Mouse (Mus musculus) embryonic facial prominence, embryonic 15.5 days (tissue): ENCODE data around the gene Pde10a. TPM values are rescaled to one million over a fixed set of nuclear protein-coding genes. Genes with fewer than 3 reads are reported as not detected.
A peak's percentile ranks its signal among the peaks of the same experiment; 100 is the strongest.

ENCODE experiments used
- ATAC-seq: fragments of 200-750 bp; cut with Nextera tagmentation; 2 replicates; pipeline ENCODE4 v1.8.0; 2017; ENCODE audit warnings: low read depth, moderate TSS enrichment; ENCODE audit not compliant: insufficient number of reproducible peaks, low FRiP score, low TSS enrichment
- H3K27ac ChIP-seq: fragments of 300-500 bp; sonication (generic); replicated peaks from 2 replicates; pipeline ENCODE4 v1.5.1; 2015; ENCODE audit warnings: mild to moderate bottlenecking, inconsistent platforms
- H3K27me3 ChIP-seq: fragments of 300-500 bp; sonication (generic); 2 replicates; pipeline ENCODE4 v1.6.1; 2015; ENCODE audit warnings: inconsistent platforms
- H3K36me3 ChIP-seq: fragments of 300-500 bp; sonication (generic); 2 replicates; pipeline ENCODE4 v1.6.1; 2015; ENCODE audit warnings: mild to moderate bottlenecking, inconsistent platforms
- H3K4me1 ChIP-seq: fragments of 300-500 bp; sonication (generic); 2 replicates; pipeline ENCODE4 v1.6.1; 2015; ENCODE audit warnings: inconsistent platforms
- H3K4me2 ChIP-seq: fragments of 300-500 bp; sonication (generic); replicated peaks from 2 replicates; pipeline ENCODE4 v1.6.1; 2015; ENCODE audit warnings: mild to moderate bottlenecking, inconsistent platforms
- H3K4me3 ChIP-seq: fragments of 300-500 bp; sonication (generic); replicated peaks from 2 replicates; pipeline ENCODE4 v1.5.1; 2015; ENCODE audit warnings: mild to moderate bottlenecking, inconsistent platforms
- H3K9ac ChIP-seq: fragments of 300-500 bp; sonication (generic); 2 replicates; pipeline ENCODE4 v1.6.1; 2015; ENCODE audit warnings: inconsistent platforms
- H3K9me3 ChIP-seq: fragments of 300-500 bp; sonication (generic); replicated peaks from 2 replicates; pipeline ENCODE4 v1.6.1; 2016; ENCODE audit warnings: inconsistent platforms
- WGBS: fragments of 180-500 bp; shearing (Covaris S2); methylation state at CpG from one replicate; pipeline ENCODE4 v1.1.7; 2015; 5-methylcytosine and 5-hydroxymethylcytosine counted together
- polyA plus RNA-seq: library from polyadenylated mRNA; unstranded; fragments of >200 nt; fragmentation: Nextera tagmentation; extraction: Ambion mirVana; gene quantifications from 2 replicates; pipeline ENCODE4 v1.2.1, GENCODE M21; 2015

The Pde10a gene
- polyA plus RNA-seq, 1 experiment from 2014 or later, result 3.0 TPM

DNA sequence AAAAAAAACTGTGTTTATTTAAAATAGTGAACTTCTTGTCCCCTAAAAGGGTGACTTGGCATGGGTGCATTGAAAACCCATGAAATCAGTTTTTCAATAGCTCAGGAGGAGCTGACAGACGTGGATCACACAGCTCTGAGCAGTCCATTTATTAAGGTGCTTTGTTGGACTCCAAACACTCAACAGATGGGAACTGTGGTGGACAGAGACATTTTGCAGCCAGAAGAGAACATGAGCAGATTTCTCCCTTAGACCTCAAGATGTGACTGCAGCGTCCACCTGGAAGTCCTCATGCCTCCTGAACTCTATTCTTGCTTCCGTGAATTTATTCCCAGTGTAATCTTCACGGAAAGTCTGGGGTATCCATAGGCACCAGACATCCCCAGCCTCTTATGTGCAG, 266.4 kb downstream of the Pde10a start:
- no peak for ATAC-seq
- WGBS, result 78% methylated on average over 4 of the region's 4 CpGs

DNA sequence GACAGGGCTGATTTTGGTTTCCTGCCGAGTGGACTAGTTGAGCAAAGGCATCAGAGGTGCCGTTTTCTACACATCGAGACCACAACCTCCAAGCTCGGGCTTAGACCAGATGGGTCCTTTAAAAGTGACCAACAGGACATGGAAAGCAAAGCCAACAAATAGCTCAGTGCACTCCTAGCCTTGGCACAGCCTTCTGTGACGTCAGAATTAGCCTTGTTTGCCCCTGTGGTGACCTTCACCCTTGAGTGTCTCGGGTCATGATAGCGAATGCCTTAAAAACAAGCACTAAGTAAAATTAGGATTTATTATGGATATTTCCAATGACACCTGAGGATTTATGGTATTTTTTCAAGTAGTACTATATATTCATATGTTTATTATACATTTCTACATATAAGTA, 267.4 kb downstream of the Pde10a start:
- 75% methylated on average over 7 of the region's 7 CpGs for WGBS
- no peak overlapping the region for H3K4me3 ChIP-seq
- H3K27me3 ChIP-seq, result peaks cover 6% of the 10 kb centered on the region
- no peak overlapping the region for H3K4me2 ChIP-seq
- H3K9ac ChIP-seq, result no peak overlapping the region
- H3K4me1 ChIP-seq, result no peaks in the 10 kb centered on the region
- no peaks in the 10 kb centered on the region for H3K36me3 ChIP-seq
- no peaks in the 10 kb centered on the region for H3K9me3 ChIP-seq
- no peak overlapping the region for H3K27ac ChIP-seq
- no peak for ATAC-seq

More for the DNA sequence above, 266.4 kb downstream of the Pde10a start:
- Histone ChIP-seq H3K36me3 (no peaks in the 10 kb centered on the region), H3K27ac (no peak overlapping the region), H3K27me3 (peaks cover 3% of the 10 kb centered on the region; the same call in 1 of the 2 replicates), H3K4me3 (no peak overlapping the region), H3K9ac (no peak overlapping the region), H3K4me1 (no peaks in the 10 kb centered on the region), H3K9me3 (no peaks in the 10 kb centered on the region), H3K4me2 (no peak overlapping the region)

DNA sequence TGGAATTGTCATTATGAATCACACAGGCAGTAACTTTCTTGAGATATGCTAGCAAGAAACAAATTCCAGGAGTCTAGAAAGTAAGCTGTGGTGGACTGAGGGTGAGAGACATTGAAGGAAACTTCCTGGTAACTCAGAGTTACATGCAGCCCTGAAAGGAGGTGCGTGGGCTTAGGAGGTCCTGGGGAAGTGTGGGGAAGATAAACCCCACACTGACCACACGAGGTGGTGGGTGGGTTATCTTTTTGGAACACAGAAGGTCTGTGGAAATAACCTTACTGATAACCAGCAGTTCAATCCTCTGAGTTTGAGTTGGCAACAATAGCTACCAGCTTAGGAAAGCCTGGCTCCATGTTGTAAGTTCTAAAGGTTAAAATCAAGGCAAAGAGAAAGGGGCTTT, 272.5 kb downstream of the Pde10a start:
- 22% methylated on average over 2 of the region's 2 CpGs for whole genome bisulfite sequencing

DNA sequence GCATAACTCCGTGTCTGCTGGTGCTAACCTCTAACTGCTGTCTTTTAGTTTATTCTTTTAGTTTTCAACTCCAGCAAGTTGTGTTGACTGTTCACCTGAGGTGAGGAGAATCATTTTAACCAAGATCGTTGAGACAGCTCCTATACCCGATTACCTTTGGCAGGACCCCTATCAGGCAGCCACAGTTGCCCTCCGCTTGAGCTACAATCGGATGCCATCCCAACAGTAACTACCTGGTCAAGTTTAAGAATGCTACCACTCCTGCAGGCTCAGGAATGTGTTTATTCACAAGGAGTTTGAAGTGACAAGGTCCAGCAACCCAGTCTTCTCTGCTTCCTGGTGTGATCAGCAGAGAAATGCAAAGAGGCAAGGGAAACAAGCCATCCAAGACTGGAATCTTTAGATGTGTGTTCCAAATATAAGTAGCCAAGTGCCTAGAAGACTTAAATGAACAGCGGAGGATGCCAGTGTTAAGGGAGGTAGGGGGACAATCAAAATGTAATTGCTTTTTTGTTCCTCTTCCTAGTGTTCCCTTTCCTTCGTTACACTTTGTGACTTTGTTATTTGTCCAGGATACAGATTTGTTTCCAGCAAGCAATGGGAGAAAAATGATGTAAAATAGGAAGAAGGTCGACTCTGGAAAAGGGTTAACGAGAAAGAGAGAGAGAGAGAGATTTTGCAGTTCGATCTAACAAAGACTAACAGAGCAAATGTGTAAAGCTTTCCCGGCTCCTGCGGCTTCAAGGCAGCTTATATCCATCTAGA, 273.5 kb downstream of the Pde10a start:
- no peak overlapping the region for H3K4me3 ChIP-seq
- no peak for ATAC-seq
- no peak overlapping the region for H3K9ac ChIP-seq
- H3K9me3 ChIP-seq, result no peaks in the 10 kb centered on the region
- H3K36me3 ChIP-seq, result no peaks in the 10 kb centered on the region
- WGBS, result 6% methylated on average over 12 of the region's 12 CpGs
- H3K27ac ChIP-seq, result no peak overlapping the region
- H3K4me2 ChIP-seq, result no peak overlapping the region
- H3K27me3 ChIP-seq, result peaks cover 58% of the 10 kb centered on the region
- H3K4me1 ChIP-seq, result peaks cover 35% of the 10 kb centered on the region

More for the DNA sequence above, 272.5 kb downstream of the Pde10a start:
- Histone ChIP-seq H3K4me2 (no peak overlapping the region), H3K4me3 (no peak overlapping the region), H3K27me3 (peaks cover 47% of the 10 kb centered on the region), H3K27ac (no peak overlapping the region), H3K9me3 (no peaks in the 10 kb centered on the region), H3K4me1 (peaks cover 25% of the 10 kb centered on the region), H3K36me3 (no peaks in the 10 kb centered on the region), H3K9ac (no peak overlapping the region)
- ATAC-seq, result no peak

DNA sequence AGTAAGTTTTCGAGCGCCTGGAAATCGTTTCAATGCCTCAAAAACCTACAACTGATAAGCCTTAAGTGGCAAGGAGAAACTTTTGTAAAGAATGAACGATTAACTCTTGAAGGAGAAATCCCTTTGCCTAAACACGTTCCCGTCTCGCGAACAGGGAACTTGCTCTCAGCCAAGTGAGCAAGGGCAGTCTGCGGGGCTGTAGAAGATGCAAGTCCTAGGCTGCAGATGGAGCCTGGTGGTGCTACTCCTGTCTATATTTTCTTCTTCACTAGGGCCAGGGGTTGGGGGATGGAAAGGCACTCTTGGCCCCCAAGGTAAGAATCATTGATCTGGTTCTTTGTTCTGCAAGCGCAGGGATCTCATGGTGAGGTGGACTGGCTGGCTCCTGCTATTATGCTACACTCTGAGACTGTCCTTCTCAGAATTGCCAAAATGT, 274.1 kb downstream of the Pde10a start:
- Histone ChIP-seq H3K27ac (no peak overlapping the region), H3K9me3 (no peaks in the 10 kb centered on the region), H3K4me1 (peaks cover 36% of the 10 kb centered on the region), H3K4me3 (no peak overlapping the region), H3K4me2 (no peak overlapping the region), H3K9ac (no peak overlapping the region), H3K27me3 (peaks cover 64% of the 10 kb centered on the region), H3K36me3 (no peaks in the 10 kb centered on the region)
- no peak for ATAC-seq
- 8% methylated on average over 10 of the region's 10 CpGs for WGBS

DNA sequence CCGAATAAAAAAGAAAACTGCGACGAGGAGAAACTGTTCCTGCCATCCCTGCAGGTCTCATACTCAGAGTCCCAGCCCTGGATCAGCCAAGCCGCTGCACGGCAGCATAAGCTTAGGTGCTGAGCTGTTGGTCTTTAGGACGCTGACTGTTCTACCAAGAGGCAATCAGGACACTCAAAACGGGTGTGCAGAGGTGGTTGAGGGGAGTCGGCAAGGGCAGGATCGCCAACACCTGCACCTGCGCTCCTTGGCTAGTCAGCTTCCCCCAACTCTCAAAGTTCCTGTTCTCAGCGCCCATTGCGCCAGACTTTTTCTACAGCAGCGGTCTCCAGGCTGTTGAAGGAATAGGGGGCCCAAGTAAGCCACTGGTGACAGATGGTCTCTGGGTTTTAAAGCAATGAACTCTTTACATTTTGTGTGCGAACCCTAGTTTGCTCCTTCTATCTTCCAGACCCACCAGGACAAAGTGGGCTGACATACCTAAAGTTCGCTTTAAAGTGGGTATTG, 274.8 kb downstream of the Pde10a start:
- Histone ChIP-seq H3K36me3 (no peaks in the 10 kb centered on the region), H3K27ac (no peak overlapping the region), H3K9ac (no peak overlapping the region), H3K27me3 (peaks cover 67% of the 10 kb centered on the region), H3K9me3 (no peaks in the 10 kb centered on the region), H3K4me2 (peak overlapping the region; percentile 95), H3K4me3 (peak overlapping the region; percentile 69), H3K4me1 (peaks cover 36% of the 10 kb centered on the region)
- no peak for ATAC-seq
- 4% methylated on average over 15 of the region's 15 CpGs for WGBS

DNA sequence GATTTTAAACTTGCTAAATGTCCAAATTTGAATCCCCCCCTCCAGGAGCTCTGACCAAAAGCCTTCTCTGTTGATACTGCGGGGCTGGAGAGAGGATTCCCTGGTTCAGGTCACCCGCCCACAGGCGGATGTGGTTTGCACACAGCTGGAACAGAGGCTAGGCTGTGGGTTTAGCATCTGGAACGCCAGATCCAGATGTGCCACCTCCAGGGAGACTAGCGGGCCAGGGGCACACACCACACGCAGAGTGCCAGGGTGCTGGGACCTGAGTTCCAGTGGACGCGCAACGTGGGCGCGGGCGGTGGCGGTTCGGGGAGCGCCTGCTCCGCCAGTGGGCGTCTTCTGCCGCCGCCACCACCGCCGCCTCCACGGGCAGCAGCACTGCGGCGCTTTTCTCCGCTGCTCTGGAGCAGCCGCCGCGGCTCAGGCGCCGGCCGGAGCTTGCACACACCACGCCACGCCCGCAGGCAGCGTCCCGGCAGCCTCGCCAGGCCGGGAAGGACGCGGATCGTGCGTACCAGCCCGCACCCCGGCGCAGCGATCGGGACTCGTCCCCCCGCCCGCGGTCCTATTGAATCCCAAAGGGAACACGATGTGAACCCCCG, 275.4 kb downstream of the Pde10a start:
- H3K36me3 ChIP-seq, result no peaks in the 10 kb centered on the region
- peak overlapping the region; percentile 95 for H3K4me2 ChIP-seq
- under 1% methylated on average over 51 of the region's 53 CpGs for WGBS
- peaks cover 68% of the 10 kb centered on the region for H3K27me3 ChIP-seq
- H3K9ac ChIP-seq, result peak overlapping the region; percentile 31
- peak overlapping the region; percentile 45; the same call in 1 of the 2 replicates for H3K27ac ChIP-seq
- peaks cover 36% of the 10 kb centered on the region for H3K4me1 ChIP-seq
- peak; percentile 76 for ATAC-seq
- H3K9me3 ChIP-seq, result no peaks in the 10 kb centered on the region
- peak overlapping the region; percentile 69 for H3K4me3 ChIP-seq

DNA sequence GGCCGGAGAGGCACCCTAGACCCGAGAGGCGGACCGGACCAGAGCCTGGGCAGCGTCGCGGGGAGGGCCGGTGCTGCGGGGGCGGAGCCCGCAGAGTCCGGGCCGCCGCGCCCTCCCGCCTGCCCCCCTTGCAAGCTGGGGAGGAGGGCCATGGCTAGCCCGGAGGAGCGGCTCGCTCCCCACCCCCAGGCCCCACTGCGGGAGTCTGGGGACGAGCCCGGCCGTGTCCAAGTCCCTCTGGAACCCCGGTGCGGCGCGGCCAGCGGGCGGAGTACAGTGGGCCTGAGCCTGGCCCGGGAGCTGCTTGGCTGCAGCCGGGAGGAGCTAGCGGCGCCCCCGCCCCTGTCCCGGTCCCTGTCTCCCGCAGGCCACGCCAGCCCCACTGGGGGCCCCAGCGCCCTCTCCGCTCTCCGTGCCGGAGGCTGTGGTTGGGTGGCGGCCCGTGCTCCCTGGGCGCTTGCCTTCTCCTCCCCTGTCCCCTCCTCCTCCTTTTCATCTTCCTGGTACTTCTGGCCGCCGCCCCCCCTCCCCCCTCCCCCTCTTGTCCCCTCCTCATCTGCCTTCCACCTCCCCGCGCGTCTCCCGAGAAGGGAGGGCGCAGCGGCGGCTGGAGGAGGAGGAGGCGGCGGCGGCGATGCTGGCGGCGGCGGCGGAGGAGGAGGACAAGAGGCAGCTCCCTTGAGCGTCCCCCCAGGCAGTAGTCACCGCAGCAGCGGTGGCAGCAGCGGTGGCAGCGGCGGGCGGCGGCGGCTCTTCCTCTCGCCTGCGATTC, 276.1 kb downstream of the Pde10a start:
- peaks cover 36% of the 10 kb centered on the region for H3K4me1 ChIP-seq
- peak overlapping the region; percentile 55 for H3K9ac ChIP-seq
- no peaks in the 10 kb centered on the region for H3K36me3 ChIP-seq
- peak; percentile 78 for ATAC-seq
- under 1% methylated on average over 27 of the region's 72 CpGs for WGBS
- H3K9me3 ChIP-seq, result no peaks in the 10 kb centered on the region
- H3K4me2 ChIP-seq, result peak overlapping the region; percentile 95
- peaks cover 73% of the 10 kb centered on the region for H3K27me3 ChIP-seq
- peak overlapping the region; percentile 45; the same call in 1 of the 2 replicates for H3K27ac ChIP-seq
- H3K4me3 ChIP-seq, result peak overlapping the region; percentile 69

DNA sequence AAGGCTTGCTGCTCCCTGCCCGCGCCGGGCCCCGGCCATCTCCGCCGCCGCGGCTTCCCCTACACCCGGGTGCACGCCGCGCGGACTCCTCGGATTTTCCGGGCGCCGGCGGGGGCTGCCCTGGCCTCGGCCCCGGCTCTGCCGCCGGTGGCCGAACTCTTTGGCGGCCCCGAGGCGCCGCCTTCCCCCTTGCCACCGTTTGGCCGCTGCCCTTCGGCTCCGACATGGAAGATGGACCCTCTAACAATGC, 276.6 kb downstream of the Pde10a start:
- Histone ChIP-seq H3K4me2 (peak overlapping the region; percentile 95), H3K4me3 (peak overlapping the region; percentile 69), H3K27me3 (peaks cover 77% of the 10 kb centered on the region), H3K36me3 (no peaks in the 10 kb centered on the region), H3K27ac (0 out of 2 replicates have a peak overlapping the region, but pooled peaks have one; percentile 22), H3K4me1 (peaks cover 36% of the 10 kb centered on the region), H3K9ac (peak overlapping the region; percentile 55), H3K9me3 (no peaks in the 10 kb centered on the region)
- ATAC-seq, result 0 out of 2 replicates have a peak, but pooled peaks have one; percentile 2
- 1% methylated on average over 22 of the region's 31 CpGs for WGBS

DNA sequence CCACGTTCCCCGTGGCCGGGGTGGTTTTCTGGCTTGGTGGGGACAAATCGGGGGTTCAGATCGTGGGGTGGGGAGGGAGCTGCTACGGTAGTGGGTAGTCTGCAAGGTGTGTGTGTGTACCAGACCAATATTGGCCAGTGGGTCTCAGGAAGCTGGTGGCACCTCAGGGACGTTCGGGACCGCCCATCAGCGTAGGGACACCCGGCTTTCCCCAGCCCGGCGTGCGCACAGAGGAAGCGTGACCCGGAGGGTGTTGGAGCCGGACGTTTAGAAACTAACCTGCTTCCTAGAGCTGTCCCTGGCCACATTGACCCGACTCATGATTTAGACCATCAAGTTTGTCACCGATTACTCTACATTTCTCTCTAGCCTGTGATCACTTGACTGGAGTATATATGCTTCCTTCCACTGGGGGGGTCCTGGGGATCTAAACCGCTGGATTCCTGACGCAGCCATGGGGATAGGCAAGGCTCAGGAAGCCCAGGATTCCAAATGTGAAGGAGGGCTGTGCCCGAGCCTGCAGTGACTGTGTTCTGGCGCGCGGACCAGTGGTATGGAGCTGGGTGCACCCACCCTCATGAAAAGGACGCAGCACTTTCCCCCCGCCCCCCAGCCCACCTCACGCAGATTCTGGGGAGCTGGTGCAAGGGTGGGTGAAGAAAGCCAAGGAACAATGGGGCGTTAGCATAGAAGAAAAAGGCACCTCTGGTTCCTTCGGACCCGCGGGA, 277.2 kb downstream of the Pde10a start:
- Histone ChIP-seq H3K27ac (0 out of 2 replicates have a peak overlapping the region, but pooled peaks have one; percentile 22), H3K4me1 (peaks cover 36% of the 10 kb centered on the region), H3K36me3 (no peaks in the 10 kb centered on the region), H3K4me2 (peak overlapping the region; percentile 95), H3K27me3 (peaks cover 78% of the 10 kb centered on the region), H3K9me3 (no peaks in the 10 kb centered on the region), H3K9ac (peak overlapping the region; percentile 55), H3K4me3 (peak overlapping the region; percentile 69)
- WGBS, result under 1% methylated on average over 33 of the region's 33 CpGs
- no peak for ATAC-seq
